Mouse (Mus musculus): ENCODE data around the gene Kdelc2. TPM values are rescaled to one million over a fixed set of nuclear protein-coding genes. Genes with fewer than 3 reads are reported as not detected.

Kdelc2 gene
- total RNA-seq, 1 experiment: 5.5 TPM

- Histone ChIP-seq H3K36me3 (ENCODE audit: control insufficient read depth, insufficient read depth, low read length, poor library complexity, severe bottlenecking) (no peaks in the 10 kb centered on the region), H3K9me3 (ENCODE audit: control insufficient read depth, insufficient read depth, low read depth, low read length) (no peaks in the 10 kb centered on the region), H3K9ac (ENCODE audit: insufficient read depth, low read depth, low read length, poor library complexity, severe bottlenecking) (no peak overlapping the region), H3K27ac (ENCODE audit: insufficient read depth, low read depth, low read length, poor library complexity, severe bottlenecking) (no peak overlapping the region), H3K4me1 (ENCODE audit: control insufficient read depth in 2 of 2, insufficient read depth in 2 of 2, low read length in 2 of 2, poor library complexity in 1 of 2) (no peaks in the 10 kb centered on the region), H3K4me3 (ENCODE audit: insufficient read depth in 1 of 2, low read depth in 1 of 2, low read length in 2 of 2, poor library complexity in 1 of 2, severe bottlenecking in 1 of 2) (no peak overlapping the region)
- no peak for DNase-seq (ENCODE audit: low read depth, low spot score)
- in situ Hi-C loops (cut with MboI; ENCODE audit: low sequenced_read_pairs in 2 of 2, unreplicated experiment in 2 of 2): no loop called here
- TF ChIP-seq ZC3H11A (IDR thresholded peaks at IDR 0.05; ENCODE audit: borderline replicate concordance, low read depth, low read length) (no peak), CHD2 (IDR thresholded peaks at IDR 0.05; ENCODE audit: low read depth, low read length) (no peak), ZNF384 (IDR thresholded peaks at IDR 0.05; ENCODE audit: low read depth, low read length) (no peak), MAFK (IDR thresholded peaks at IDR 0.05; ENCODE audit: insufficient read depth, low read depth, low read length) (no peak), HCFC1 (IDR thresholded peaks at IDR 0.05; ENCODE audit: borderline replicate concordance, insufficient read depth, low read length) (no peak)
Observed at GRCm38 (mm10) chr9:53346402-53346801, 37.4 kb upstream of the Kdelc2 start.

GRCm38 (mm10) chr9:53349211-53349610, 34.6 kb upstream of the Kdelc2 start:
- DNase-seq (ENCODE audit: low read depth, low spot score): no peak
- no peaks in the 10 kb centered on the region for H3K9me3 ChIP-seq (ENCODE audit: control insufficient read depth, insufficient read depth, low read depth, low read length)
- in situ Hi-C loops (cut with MboI; ENCODE audit: low sequenced_read_pairs in 2 of 2, unreplicated experiment in 2 of 2): no loop called here
- no peak for TF ChIP-seq ZNF384 (IDR thresholded peaks at IDR 0.05; ENCODE audit: low read depth, low read length)
- TF ChIP-seq HCFC1 (IDR thresholded peaks at IDR 0.05; ENCODE audit: borderline replicate concordance, insufficient read depth, low read length): no peak
- TF ChIP-seq ZC3H11A (IDR thresholded peaks at IDR 0.05; ENCODE audit: borderline replicate concordance, low read depth, low read length): no peak
- TF ChIP-seq MAFK (IDR thresholded peaks at IDR 0.05; ENCODE audit: insufficient read depth, low read depth, low read length): no peak
- TF ChIP-seq CHD2 (IDR thresholded peaks at IDR 0.05; ENCODE audit: low read depth, low read length): no peak
- H3K27ac ChIP-seq (ENCODE audit: insufficient read depth, low read depth, low read length, poor library complexity, severe bottlenecking): no peak overlapping the region
- H3K9ac ChIP-seq (ENCODE audit: insufficient read depth, low read depth, low read length, poor library complexity, severe bottlenecking): no peak overlapping the region
- H3K4me3 ChIP-seq (ENCODE audit: insufficient read depth in 1 of 2, low read depth in 1 of 2, low read length in 2 of 2, poor library complexity in 1 of 2, severe bottlenecking in 1 of 2): no peak overlapping the region
- H3K36me3 ChIP-seq (ENCODE audit: control insufficient read depth, insufficient read depth, low read length, poor library complexity, severe bottlenecking): no peaks in the 10 kb centered on the region
- H3K4me1 ChIP-seq (ENCODE audit: control insufficient read depth in 2 of 2, insufficient read depth in 2 of 2, low read length in 2 of 2, poor library complexity in 1 of 2): no peaks in the 10 kb centered on the region

GRCm38 (mm10) chr9:53350331-53350730, 33.5 kb upstream of the Kdelc2 start:
- Histone ChIP-seq H3K27ac (ENCODE audit: insufficient read depth, low read depth, low read length, poor library complexity, severe bottlenecking) (no peak overlapping the region), H3K9me3 (ENCODE audit: control insufficient read depth, insufficient read depth, low read depth, low read length) (no peaks in the 10 kb centered on the region), H3K36me3 (ENCODE audit: control insufficient read depth, insufficient read depth, low read length, poor library complexity, severe bottlenecking) (no peaks in the 10 kb centered on the region), H3K4me3 (ENCODE audit: insufficient read depth in 1 of 2, low read depth in 1 of 2, low read length in 2 of 2, poor library complexity in 1 of 2, severe bottlenecking in 1 of 2) (no peak overlapping the region), H3K4me1 (ENCODE audit: control insufficient read depth in 2 of 2, insufficient read depth in 2 of 2, low read length in 2 of 2, poor library complexity in 1 of 2) (no peaks in the 10 kb centered on the region), H3K9ac (ENCODE audit: insufficient read depth, low read depth, low read length, poor library complexity, severe bottlenecking) (no peak overlapping the region)
- no peak for DNase-seq (ENCODE audit: low read depth, low spot score)
- in situ Hi-C loops (cut with MboI; ENCODE audit: low sequenced_read_pairs in 2 of 2, unreplicated experiment in 2 of 2): no loop called here
- TF ChIP-seq ZC3H11A (IDR thresholded peaks at IDR 0.05; ENCODE audit: borderline replicate concordance, low read depth, low read length) (no peak), HCFC1 (IDR thresholded peaks at IDR 0.05; ENCODE audit: borderline replicate concordance, insufficient read depth, low read length) (no peak), CHD2 (IDR thresholded peaks at IDR 0.05; ENCODE audit: low read depth, low read length) (no peak), ZNF384 (IDR thresholded peaks at IDR 0.05; ENCODE audit: low read depth, low read length) (no peak), MAFK (IDR thresholded peaks at IDR 0.05; ENCODE audit: insufficient read depth, low read depth, low read length) (no peak)

- no peaks in the 10 kb centered on the region for H3K4me1 ChIP-seq (ENCODE audit: control insufficient read depth in 2 of 2, insufficient read depth in 2 of 2, low read length in 2 of 2, poor library complexity in 1 of 2)
- DNase-seq (ENCODE audit: low read depth, low spot score): no peak
- no peaks in the 10 kb centered on the region for H3K9me3 ChIP-seq (ENCODE audit: control insufficient read depth, insufficient read depth, low read depth, low read length)
- in situ Hi-C loops (cut with MboI; ENCODE audit: low sequenced_read_pairs in 2 of 2, unreplicated experiment in 2 of 2): no loop called here
- H3K4me3 ChIP-seq (ENCODE audit: insufficient read depth in 1 of 2, low read depth in 1 of 2, low read length in 2 of 2, poor library complexity in 1 of 2, severe bottlenecking in 1 of 2): no peak overlapping the region
- TF ChIP-seq CHD2 (IDR thresholded peaks at IDR 0.05; ENCODE audit: low read depth, low read length) (no peak), HCFC1 (IDR thresholded peaks at IDR 0.05; ENCODE audit: borderline replicate concordance, insufficient read depth, low read length) (no peak), ZC3H11A (IDR thresholded peaks at IDR 0.05; ENCODE audit: borderline replicate concordance, low read depth, low read length) (no peak), MAFK (IDR thresholded peaks at IDR 0.05; ENCODE audit: insufficient read depth, low read depth, low read length) (no peak), ZNF384 (IDR thresholded peaks at IDR 0.05; ENCODE audit: low read depth, low read length) (no peak)
- no peak overlapping the region for H3K9ac ChIP-seq (ENCODE audit: insufficient read depth, low read depth, low read length, poor library complexity, severe bottlenecking)
- no peaks in the 10 kb centered on the region for H3K36me3 ChIP-seq (ENCODE audit: control insufficient read depth, insufficient read depth, low read length, poor library complexity, severe bottlenecking)
- no peak overlapping the region for H3K27ac ChIP-seq (ENCODE audit: insufficient read depth, low read depth, low read length, poor library complexity, severe bottlenecking)
Observed at GRCm38 (mm10) chr9:53351899-53352298, 31.9 kb upstream of the Kdelc2 start.

GRCm38 (mm10) chr9:53353161-53353560, 30.7 kb upstream of the Kdelc2 start:
- no peak overlapping the region for H3K9ac ChIP-seq (ENCODE audit: insufficient read depth, low read depth, low read length, poor library complexity, severe bottlenecking)
- H3K4me1 ChIP-seq (ENCODE audit: control insufficient read depth in 2 of 2, insufficient read depth in 2 of 2, low read length in 2 of 2, poor library complexity in 1 of 2): no peaks in the 10 kb centered on the region
- H3K9me3 ChIP-seq (ENCODE audit: control insufficient read depth, insufficient read depth, low read depth, low read length): no peaks in the 10 kb centered on the region
- in situ Hi-C loops (cut with MboI; ENCODE audit: low sequenced_read_pairs in 2 of 2, unreplicated experiment in 2 of 2): no loop called here
- no peak overlapping the region for H3K4me3 ChIP-seq (ENCODE audit: insufficient read depth in 1 of 2, low read depth in 1 of 2, low read length in 2 of 2, poor library complexity in 1 of 2, severe bottlenecking in 1 of 2)
- no peak for DNase-seq (ENCODE audit: low read depth, low spot score)
- TF ChIP-seq MAFK (IDR thresholded peaks at IDR 0.05; ENCODE audit: insufficient read depth, low read depth, low read length) (no peak), HCFC1 (IDR thresholded peaks at IDR 0.05; ENCODE audit: borderline replicate concordance, insufficient read depth, low read length) (no peak), ZNF384 (IDR thresholded peaks at IDR 0.05; ENCODE audit: low read depth, low read length) (no peak), ZC3H11A (IDR thresholded peaks at IDR 0.05; ENCODE audit: borderline replicate concordance, low read depth, low read length) (no peak), CHD2 (IDR thresholded peaks at IDR 0.05; ENCODE audit: low read depth, low read length) (no peak)
- no peaks in the 10 kb centered on the region for H3K36me3 ChIP-seq (ENCODE audit: control insufficient read depth, insufficient read depth, low read length, poor library complexity, severe bottlenecking)
- no peak overlapping the region for H3K27ac ChIP-seq (ENCODE audit: insufficient read depth, low read depth, low read length, poor library complexity, severe bottlenecking)

Measured in ES-E14 (cell line).